Mouse (Mus musculus) hindbrain, embryonic 12.5 days (tissue): Measurements from ENCODE around the gene Map2k7. TPM values are rescaled to one million over a fixed set of nuclear protein-coding genes. Genes with fewer than 3 reads are reported as not detected.

Experiments used
- ATAC-seq: fragments of 200-750 bp; cut with Nextera tagmentation; 2 replicates; pipeline ENCODE4 v1.8.0; 2017; ENCODE audit warnings: moderate TSS enrichment; ENCODE audit not compliant: low FRiP score
- H3K27ac ChIP-seq: fragments of 300-500 bp; sonication (generic); 2 replicates; pipeline ENCODE4 v1.5.1; 2016; ENCODE audit warnings: mild to moderate bottlenecking
- H3K27me3 ChIP-seq: fragments of 300-500 bp; sonication (generic); 2 replicates; pipeline ENCODE4 v1.6.1; 2016; ENCODE audit warnings: mild to moderate bottlenecking
- H3K36me3 ChIP-seq: fragments of 300-500 bp; sonication (generic); 2 replicates; pipeline ENCODE4 v1.6.1; 2016; ENCODE audit warnings: mild to moderate bottlenecking
- H3K4me1 ChIP-seq: fragments of 300-500 bp; sonication (generic); 2 replicates; pipeline ENCODE4 v1.6.1; 2016
- H3K4me2 ChIP-seq: fragments of 300-500 bp; sonication (generic); replicated peaks from 2 replicates; pipeline ENCODE4 v1.6.1; 2016; ENCODE audit warnings: mild to moderate bottlenecking
- H3K4me3 ChIP-seq: fragments of 300-500 bp; sonication (generic); 2 replicates; pipeline ENCODE4 v1.5.1; 2016; ENCODE audit warnings: mild to moderate bottlenecking
- H3K9ac ChIP-seq: fragments of 300-500 bp; sonication (generic); 2 replicates; pipeline ENCODE4 v1.6.1; 2016; ENCODE audit warnings: mild to moderate bottlenecking, moderate library complexity
- H3K9me3 ChIP-seq: fragments of 300-500 bp; sonication (generic); replicated peaks from 2 replicates; pipeline ENCODE4 v1.6.1; 2016; ENCODE audit warnings: mild to moderate bottlenecking
- WGBS: fragments of 180-500 bp; shearing (Covaris S2); methylation state at CpG from one replicate; pipeline ENCODE4 v1.1.7; 2016; 5-methylcytosine and 5-hydroxymethylcytosine counted together
- polyA plus RNA-seq: library from polyadenylated mRNA; unstranded; fragments of >200 nt; fragmentation: Nextera tagmentation; extraction: Ambion mirVana; gene quantifications from 2 replicates; pipeline ENCODE4 v1.2.1, GENCODE M21; 2016

Map2k7 gene
- polyA plus RNA-seq, 1 experiment from 2014 or later = 41.2 TPM

DNA sequence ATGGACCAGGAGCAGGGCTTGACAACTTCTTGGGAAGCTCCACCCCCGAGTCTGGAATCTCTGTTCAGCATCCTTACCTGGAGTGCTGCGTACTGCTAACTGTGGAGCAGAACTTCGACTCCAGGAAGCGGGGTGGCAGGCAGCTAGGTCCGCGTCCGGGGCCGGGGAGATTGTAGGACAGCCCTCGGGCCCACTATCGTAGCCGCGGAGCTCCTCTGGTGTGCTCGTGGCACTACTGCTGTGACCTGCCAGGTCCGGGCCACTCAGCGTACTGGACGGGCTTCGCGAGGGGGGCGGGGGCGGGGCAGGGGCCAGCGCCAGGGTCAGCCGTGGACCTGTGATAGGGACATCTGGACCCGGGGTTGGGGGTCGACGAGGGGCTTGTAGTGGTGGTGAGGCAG, 25.7 kb upstream of the Map2k7 start:
- Histone ChIP-seq H3K4me1 (peaks cover 44% of the 10 kb centered on the region), H3K4me2 (peak overlapping the region; percentile 89), H3K9me3 (no peaks in the 10 kb centered on the region), H3K27me3 (peaks cover 10% of the 10 kb centered on the region), H3K4me3 (peak overlapping the region; percentile 44), H3K9ac (peak overlapping the region; percentile 61), H3K36me3 (peaks cover 41% of the 10 kb centered on the region), H3K27ac (0 out of 2 replicates have a peak overlapping the region, but pooled peaks have one; percentile 35)
- ATAC-seq = 0 out of 2 replicates have a peak, but pooled peaks have one; percentile 0
- 1% methylated on average over 25 of the region's 25 CpGs for WGBS

GRCm38 (mm10) chr8:4213210-4214005, 25.1 kb upstream of the Map2k7 start:
- peak overlapping the region; percentile 44 for H3K4me3 ChIP-seq
- H3K9me3 ChIP-seq = no peaks in the 10 kb centered on the region
- H3K4me2 ChIP-seq = peak overlapping the region; percentile 89
- H3K27me3 ChIP-seq = peaks cover 10% of the 10 kb centered on the region
- H3K4me1 ChIP-seq = peaks cover 43% of the 10 kb centered on the region
- H3K27ac ChIP-seq = peak overlapping the region; percentile 40; the same call in 1 of the 2 replicates
- peaks cover 35% of the 10 kb centered on the region for H3K36me3 ChIP-seq
- WGBS = 4% methylated on average over 18 of the region's 18 CpGs
- H3K9ac ChIP-seq = peak overlapping the region; percentile 61
- ATAC-seq = 0 out of 2 replicates have a peak, but pooled peaks have one; percentile 5

DNA sequence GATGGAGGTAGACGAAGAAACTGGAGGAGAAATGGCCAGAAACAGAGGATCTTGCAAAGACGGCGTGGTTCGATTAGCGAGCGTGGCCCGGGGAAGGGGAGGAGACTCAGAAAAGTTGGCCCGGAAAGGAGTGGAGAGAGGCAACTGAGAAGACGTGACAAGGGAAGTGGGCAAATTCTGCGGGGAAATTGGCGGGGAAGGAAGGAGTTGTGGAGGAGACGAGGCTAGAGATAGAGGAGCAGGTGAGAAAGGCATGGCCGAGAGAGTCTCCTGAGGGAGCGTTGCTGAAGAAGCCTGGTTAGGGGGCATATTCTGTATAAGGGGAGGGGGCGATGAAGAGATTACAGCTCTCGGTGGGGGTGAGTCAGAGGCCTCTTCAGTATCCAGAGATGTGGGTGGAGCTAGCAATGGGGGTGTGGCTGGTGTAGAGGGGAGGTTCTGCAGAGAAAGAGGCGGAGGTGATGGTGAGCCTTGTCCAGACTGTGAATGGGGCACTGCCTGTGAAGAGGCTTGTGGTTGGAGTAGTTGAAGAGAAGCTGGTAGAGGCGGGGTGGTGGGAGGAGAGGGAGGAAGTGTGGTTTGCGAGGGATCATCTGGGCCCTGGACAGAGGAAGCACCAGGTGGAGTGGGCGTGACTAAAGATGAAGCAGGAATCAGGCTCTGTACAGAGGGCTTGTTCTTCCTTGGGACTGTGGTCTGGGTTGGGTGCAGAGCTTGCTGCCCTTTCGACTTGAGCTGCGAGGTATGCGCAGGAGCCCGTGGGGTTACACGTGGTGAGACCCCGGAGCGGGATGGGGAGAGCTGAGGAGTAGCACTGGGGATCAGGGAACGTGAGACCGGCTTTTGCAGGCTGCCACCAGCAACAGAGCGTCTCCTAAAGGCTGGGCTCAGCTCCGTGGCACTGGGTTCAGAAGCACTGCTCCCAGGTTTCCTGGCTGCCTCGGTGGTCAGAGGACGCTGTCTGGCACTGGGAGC, 24.2 kb upstream of the Map2k7 start:
- 12% methylated on average over 33 of the region's 33 CpGs for WGBS
- H3K4me3 ChIP-seq = peak overlapping the region; percentile 44
- H3K36me3 ChIP-seq = peaks cover 27% of the 10 kb centered on the region
- peak overlapping the region; percentile 89 for H3K4me2 ChIP-seq
- peaks cover 43% of the 10 kb centered on the region for H3K4me1 ChIP-seq
- H3K9me3 ChIP-seq = no peaks in the 10 kb centered on the region
- H3K27ac ChIP-seq = 0 out of 2 replicates have a peak overlapping the region, but pooled peaks have one; percentile 40
- peaks cover 10% of the 10 kb centered on the region for H3K27me3 ChIP-seq
- peak overlapping the region; percentile 61 for H3K9ac ChIP-seq
- ATAC-seq = peak; percentile 1; the same call in 1 of the 2 replicates

GRCm38 (mm10) chr8:4216296-4216695, 22.2 kb upstream of the Map2k7 start:
- Histone ChIP-seq H3K4me2 (peak overlapping the region; percentile 89), H3K9me3 (no peaks in the 10 kb centered on the region), H3K4me1 (peaks cover 39% of the 10 kb centered on the region), H3K4me3 (peak overlapping the region; percentile 65), H3K36me3 (peaks cover 9% of the 10 kb centered on the region), H3K27ac (peak overlapping the region; percentile 94), H3K9ac (peak overlapping the region; percentile 79), H3K27me3 (peaks cover 10% of the 10 kb centered on the region)
- ATAC-seq = peak; percentile 3
- WGBS = 4% methylated on average over 18 of the region's 18 CpGs

DNA sequence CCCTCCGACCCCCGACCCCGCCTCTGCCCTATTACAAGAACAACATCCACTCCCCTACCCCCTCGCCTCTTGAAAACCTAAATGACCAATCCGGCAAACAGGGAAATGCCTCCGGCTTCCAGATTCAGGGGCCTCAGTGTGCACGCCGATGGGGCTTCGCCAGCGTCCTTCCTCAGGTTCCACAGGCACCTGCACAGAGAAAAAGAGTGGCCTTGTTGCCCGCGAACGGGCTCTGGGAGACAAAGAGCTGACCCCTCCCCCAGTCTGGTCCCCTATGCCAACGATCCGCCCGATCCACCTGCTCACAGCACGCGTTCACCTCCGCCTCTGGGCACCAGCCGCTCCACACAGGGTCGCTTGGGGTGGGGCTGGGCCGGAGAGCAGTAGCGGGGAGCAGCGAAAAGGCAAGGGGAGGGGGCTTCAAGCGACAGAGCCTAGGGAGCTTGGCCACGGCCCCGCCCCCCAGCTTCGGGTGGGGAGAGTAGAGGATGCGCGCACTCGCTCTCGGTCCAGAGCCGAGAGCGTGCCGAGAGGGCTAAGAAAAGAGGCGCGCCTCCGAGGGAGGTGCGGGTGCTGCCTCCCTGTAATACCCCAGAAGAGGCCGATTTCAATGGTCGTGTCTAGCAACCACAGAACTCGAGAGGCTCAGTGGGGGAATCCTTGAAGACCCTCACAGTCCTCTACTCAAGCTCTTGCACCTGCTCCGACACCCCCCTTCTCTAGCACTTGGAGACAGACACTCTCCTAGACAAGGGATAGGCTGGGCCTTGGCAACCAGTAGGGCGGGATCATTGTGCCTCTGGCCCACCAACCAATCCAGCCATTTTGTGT, 21.5 kb upstream of the Map2k7 start, which contains the start of gene Prr36:
Gene Prr36 (minus strand): TSS at position 669 of the 831 bp plus-strand sequence.
- WGBS = 1% methylated on average over 44 of the region's 44 CpGs
- H3K36me3 ChIP-seq = peaks cover 7% of the 10 kb centered on the region; the same call in 1 of the 2 replicates
- peaks cover 39% of the 10 kb centered on the region for H3K4me1 ChIP-seq
- H3K27ac ChIP-seq = peak within 1 kb of the TSS; percentile 94
- H3K9me3 ChIP-seq = no peaks in the 10 kb centered on the region
- peak within 1 kb of the TSS; percentile 65 for H3K4me3 ChIP-seq
- H3K27me3 ChIP-seq = peaks cover 10% of the 10 kb centered on the region
- peak within 1 kb of the TSS; percentile 79 for H3K9ac ChIP-seq
- H3K4me2 ChIP-seq = peak within 1 kb of the TSS; percentile 89
- peak; percentile 93 for ATAC-seq

GRCm38 (mm10) chr8:4219617-4220016, 18.9 kb upstream of the Map2k7 start:
- peaks cover 3% of the 10 kb centered on the region; the same call in 1 of the 2 replicates for H3K36me3 ChIP-seq
- H3K4me1 ChIP-seq = peaks cover 18% of the 10 kb centered on the region
- no peak overlapping the region for H3K4me3 ChIP-seq
- H3K4me2 ChIP-seq = no peak overlapping the region
- H3K9ac ChIP-seq = no peak overlapping the region
- no peak overlapping the region for H3K27ac ChIP-seq
- WGBS = 87% methylated on average over 3 of the region's 3 CpGs
- no peaks in the 10 kb centered on the region for H3K9me3 ChIP-seq
- ATAC-seq = no peak
- peaks cover 4% of the 10 kb centered on the region for H3K27me3 ChIP-seq

- no peak overlapping the region for H3K4me3 ChIP-seq
- no peak overlapping the region for H3K9ac ChIP-seq
- no peaks in the 10 kb centered on the region for H3K9me3 ChIP-seq
- ATAC-seq = no peak
- H3K27ac ChIP-seq = no peak overlapping the region
- H3K27me3 ChIP-seq = peaks cover 18% of the 10 kb centered on the region
- H3K4me1 ChIP-seq = peaks cover 9% of the 10 kb centered on the region
- H3K36me3 ChIP-seq = no peaks in the 10 kb centered on the region
- H3K4me2 ChIP-seq = no peak overlapping the region
These were observed 16.5 kb upstream of the Map2k7 start for GRCm38 (mm10) chr8:4222059-4222458.

GRCm38 (mm10) chr8:4226323-4226722, 12.2 kb upstream of the Map2k7 start:
- Histone ChIP-seq H3K4me1 (peaks cover 6% of the 10 kb centered on the region), H3K9ac (no peak overlapping the region), H3K9me3 (no peaks in the 10 kb centered on the region), H3K4me3 (peak overlapping the region; percentile 15; the same call in 1 of the 2 replicates), H3K27ac (no peak overlapping the region), H3K36me3 (no peaks in the 10 kb centered on the region), H3K4me2 (peak overlapping the region; percentile 42), H3K27me3 (peaks cover 32% of the 10 kb centered on the region)
- no peak for ATAC-seq
- WGBS = 21% methylated on average over 4 of the region's 4 CpGs

DNA sequence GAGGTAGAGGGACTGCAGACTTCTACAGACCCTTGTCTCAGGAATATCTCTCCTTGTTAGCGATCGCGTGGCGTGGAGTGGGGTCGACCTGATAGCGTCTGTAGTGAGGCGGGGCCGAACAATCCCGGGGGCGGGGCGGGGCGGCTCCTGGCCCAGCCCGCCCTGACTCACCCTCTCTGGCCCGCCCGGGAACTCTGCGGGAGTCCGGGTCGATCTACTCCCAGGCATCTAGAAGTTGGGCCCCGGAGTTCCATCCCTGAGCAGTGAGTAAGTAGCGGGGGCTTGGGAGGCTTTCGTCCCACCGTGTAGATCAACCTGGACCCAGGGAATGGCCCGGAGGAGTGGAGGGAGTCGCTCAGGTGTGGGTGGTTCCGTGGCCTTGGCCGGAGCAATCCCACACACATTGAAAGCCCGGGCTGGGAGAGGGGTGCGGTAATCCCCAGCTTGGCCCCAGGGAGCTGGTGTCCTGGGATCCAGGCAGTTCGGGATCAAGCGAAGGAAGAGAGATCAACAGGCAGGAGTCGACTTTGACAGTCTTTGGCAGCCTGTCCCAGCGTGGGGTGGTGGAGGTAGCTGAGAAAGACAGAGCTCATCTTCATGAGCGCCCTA, 11.7 kb upstream of the Map2k7 start, which contains the start of gene Lrrc8e:
Gene Lrrc8e (plus strand): TSS at position 89 of the 609 bp plus-strand sequence.
- Histone ChIP-seq H3K4me1 (peaks cover 6% of the 10 kb centered on the region), H3K9me3 (no peaks in the 10 kb centered on the region), H3K36me3 (no peaks in the 10 kb centered on the region), H3K9ac (no peak within 1 kb of the TSS), H3K4me2 (peak within 1 kb of the TSS; percentile 42), H3K27me3 (peaks cover 32% of the 10 kb centered on the region), H3K27ac (no peak within 1 kb of the TSS), H3K4me3 (peak within 1 kb of the TSS; percentile 15)
- no peak for ATAC-seq
- 4% methylated on average over 32 of the region's 33 CpGs for WGBS

DNA sequence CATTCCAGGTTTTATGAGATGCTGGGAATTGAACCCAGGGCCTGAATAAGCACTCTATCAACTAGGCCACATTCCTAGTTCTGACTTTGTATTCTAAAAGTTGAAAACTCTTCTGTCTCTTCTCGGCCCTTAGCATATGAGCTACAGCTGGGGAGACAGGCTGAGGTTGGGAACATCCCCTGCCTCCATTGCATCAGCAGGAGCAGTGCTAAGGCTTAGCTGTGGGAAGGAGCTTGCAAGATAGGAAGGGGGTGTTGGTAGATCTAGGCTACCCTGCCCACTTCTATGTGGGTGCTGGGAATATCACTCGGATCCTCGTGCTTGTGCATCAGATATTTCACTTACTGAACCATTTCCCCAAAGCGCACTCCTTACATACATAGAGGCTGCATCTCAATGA, 10.6 kb upstream of the Map2k7 start:
- Histone ChIP-seq H3K9ac (no peak overlapping the region), H3K9me3 (no peaks in the 10 kb centered on the region), H3K36me3 (no peaks in the 10 kb centered on the region), H3K4me1 (peaks cover 6% of the 10 kb centered on the region), H3K4me2 (no peak overlapping the region), H3K4me3 (no peak overlapping the region), H3K27ac (no peak overlapping the region), H3K27me3 (peaks cover 32% of the 10 kb centered on the region)
- no peak for ATAC-seq
- WGBS = 88% methylated on average over 4 of the region's 4 CpGs

DNA sequence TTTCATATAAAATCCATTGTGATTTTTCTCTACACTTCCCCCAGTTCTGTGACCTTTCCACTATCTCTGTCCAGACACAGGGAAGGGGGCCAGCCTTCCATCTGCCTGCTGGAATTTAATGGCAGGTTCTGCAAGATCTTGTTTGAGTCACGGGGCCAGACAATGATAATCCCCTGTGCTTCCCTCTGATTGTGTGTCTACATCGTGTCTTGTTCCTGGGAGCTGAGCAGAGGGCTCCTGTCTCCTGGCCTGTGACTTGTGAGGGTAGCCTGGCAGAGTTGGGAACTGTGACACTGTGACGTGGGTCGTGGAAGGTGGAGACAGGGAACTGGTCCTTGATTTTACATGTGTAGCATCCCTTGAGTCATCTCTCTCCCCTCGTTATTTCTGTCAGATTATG, 8.8 kb upstream of the Map2k7 start:
- WGBS = 77% methylated on average over 5 of the region's 5 CpGs
- Histone ChIP-seq H3K4me1 (peaks cover 6% of the 10 kb centered on the region), H3K27ac (no peak overlapping the region), H3K36me3 (no peaks in the 10 kb centered on the region), H3K4me2 (no peak overlapping the region), H3K9me3 (no peaks in the 10 kb centered on the region), H3K27me3 (peaks cover 32% of the 10 kb centered on the region), H3K9ac (no peak overlapping the region), H3K4me3 (no peak overlapping the region)
- ATAC-seq = no peak
